Mouse (Mus musculus): Measurements from ENCODE around the gene Fbln1.

- TF ChIP-seq CTCF (IDR thresholded peaks at IDR 0.05; ENCODE audit: control insufficient read depth, insufficient read depth, insufficient read length) (no peak), MYOD1 (IDR thresholded peaks at IDR 0.05; ENCODE audit: control insufficient read depth, insufficient read length, low read depth) (no peak), MAX (IDR thresholded peaks at IDR 0.05) (no peak), CEBPB (IDR thresholded peaks at IDR 0.05; ENCODE audit: low read depth) (no peak), USF1 (IDR thresholded peaks at IDR 0.05; ENCODE audit: low read depth) (no peak), MYOG (IDR thresholded peaks at IDR 0.05; ENCODE audit: control insufficient read depth, extremely low read depth, insufficient read length) (no peak)
Observed at GRCm38 (mm10) chr15:85209341-85209740, 3.6 kb downstream of the Fbln1 start.
